Comparison of ENCODE assay signal across 9 mouse cellular contexts in genomic region chr1:82287052-82287775, GRCm38 (mm10). TPM values are rescaled to one million over a fixed set of nuclear protein-coding genes. Genes with fewer than 3 reads are reported as not detected.
DNase-seq lines count a peak whose midpoint lies in the region; ATAC-seq and TF ChIP-seq lines count a peak whose summit lies in the region.
"Had no signal": no experiment of that assay in that cellular context is flagged by ENCODE, and none has a peak within 500 bp of the region (broad histone marks: within the 10 kb centered on the region; RNA-seq: fewer than 3 reads in every experiment).

No protein-coding gene starts in this region.

- H3K9me3 ChIP-seq in lung, embryonic 16.5 days (ENCODE audit: control insufficient read depth, low read length): no peaks in the 10 kb centered on the region
- H3K9me3 ChIP-seq in intestine, embryonic 15.5 days: no peaks in the 10 kb centered on the region
- no peaks in the 10 kb centered on the region for H3K9me3 ChIP-seq in lung, postnatal 0 days (ENCODE audit: low read length)

- no peak for DNase-seq in lung, postnatal 36 days
- peak; percentile 53 for DNase-seq in cerebellum, adult 9-11 months
- DNase-seq in gastrocnemius, postnatal 14 days: peak; percentile 19
- DNase-seq in lung, postnatal 0 days (ENCODE audit: low spot score): peak; percentile 7
- no peak for DNase-seq in spleen, postnatal 4 days (ENCODE audit: low spot score in 2 of 2)

- 0 out of 2 replicates have a peak, but pooled peaks have one; percentile 10 for TF ChIP-seq CTCF in lung, postnatal 0 days (IDR thresholded peaks at IDR 0.05)

- H3K4me3 ChIP-seq in lung, embryonic 16.5 days (ENCODE audit: low read length): peak overlapping the region; percentile 79
- peak overlapping the region; percentile 31 for H3K4me3 ChIP-seq in intestine, embryonic 15.5 days (replicated peaks)
- peak overlapping the region; percentile 61 for H3K4me3 ChIP-seq in lung, postnatal 0 days (ENCODE audit: low read depth, low read length)

- peaks cover 3% of the 10 kb centered on the region for H3K36me3 ChIP-seq in lung, embryonic 16.5 days (ENCODE audit: control insufficient read depth, insufficient read depth, low read length)
- no peaks in the 10 kb centered on the region for H3K36me3 ChIP-seq in intestine, embryonic 15.5 days
- H3K36me3 ChIP-seq in lung, postnatal 0 days (ENCODE audit: insufficient read depth, low read length): no peaks in the 10 kb centered on the region

- peak overlapping the region; percentile 90 for H3K4me2 ChIP-seq in lung, embryonic 16.5 days (ENCODE audit: low read depth, low read length)
- H3K4me2 ChIP-seq in intestine, embryonic 15.5 days (replicated peaks): peak overlapping the region; percentile 86
- H3K4me2 ChIP-seq in lung, postnatal 0 days (replicated peaks; ENCODE audit: low read depth, low read length): peak overlapping the region; percentile 89

- TF ChIP-seq EP300 in lung, postnatal 0 days (IDR thresholded peaks at IDR 0.05): no peak

- ATAC-seq in lung, embryonic 16.5 days (ENCODE audit: low read depth): no peak
- no peak for ATAC-seq in intestine, embryonic 15.5 days
- no peak for ATAC-seq in lung, postnatal 0 days
- ATAC-seq in frontal cortex, adult (ENCODE audit: low TSS enrichment): no peak

- H3K27me3 ChIP-seq in lung, embryonic 16.5 days (ENCODE audit: control insufficient read depth, insufficient read depth, low read depth, low read length): peaks cover 3% of the 10 kb centered on the region
- H3K27me3 ChIP-seq in intestine, embryonic 15.5 days (replicated peaks): 0 out of 2 replicates have a peak, but pooled peaks cover 8% of the 10 kb centered on the region
- no peaks in the 10 kb centered on the region for H3K27me3 ChIP-seq in lung, postnatal 0 days (replicated peaks; ENCODE audit: insufficient read depth, low read length)

- peaks cover 28% of the 10 kb centered on the region for H3K4me1 ChIP-seq in lung, embryonic 16.5 days (replicated peaks; ENCODE audit: control insufficient read depth, insufficient read depth, low read length)
- H3K4me1 ChIP-seq in intestine, embryonic 15.5 days (replicated peaks): peaks cover 32% of the 10 kb centered on the region
- H3K4me1 ChIP-seq in lung, postnatal 0 days (ENCODE audit: insufficient read depth, low read depth, low read length): peaks cover 30% of the 10 kb centered on the region; the same call in 1 of the 2 replicates

- WGBS in lung, embryonic 16.5 days: 22% methylated on average over 22 of the region's 22 CpGs
- WGBS in intestine, embryonic 15.5 days: 75% methylated on average over 22 of the region's 22 CpGs
- WGBS in lung, postnatal 0 days: 26% methylated on average over 22 of the region's 22 CpGs

- peak overlapping the region; percentile 75 for H3K9ac ChIP-seq in lung, embryonic 16.5 days (ENCODE audit: low read length)
- peak overlapping the region; percentile 23 for H3K9ac ChIP-seq in intestine, embryonic 15.5 days
- H3K9ac ChIP-seq in lung, postnatal 0 days (replicated peaks; ENCODE audit: low read depth): peak overlapping the region; percentile 23; the same call in 1 of the 2 replicates

- peak overlapping the region; percentile 77 for H3K27ac ChIP-seq in lung, embryonic 16.5 days (ENCODE audit: low read length)
- no peak overlapping the region for H3K27ac ChIP-seq in intestine, embryonic 15.5 days
- 0 out of 2 replicates have a peak overlapping the region, but pooled peaks have one; percentile 7 for H3K27ac ChIP-seq in lung, postnatal 0 days (ENCODE audit: low read length)

- intact Hi-C loops in gastrocnemius, postnatal 14 days (cut with DNase I; ENCODE audit: low total_unique reads): loop anchor here (5.0 to 10.0 kb wide), 2 partner anchors 152 to 310 kb away; no protein-coding TSS in a partner anchor

RNA-seq across cellular contexts. Expression of gene Irs1, which starts 4.0 kb away (rescaled TPM):
- 10.2 and 11.9 TPM in 2 replicates for polyA plus RNA-seq in lung, embryonic 16.5 days (2015; fragmentation: Nextera tagmentation; extraction: Ambion mirVana)
- total RNA-seq in gastrocnemius, postnatal 14 days (2021): 10 to 100 TPM; 43.0 to 60.6 TPM
- polyA plus RNA-seq in intestine, embryonic 15.5 days (2015; fragmentation: Nextera tagmentation; extraction: Ambion mirVana): 2.7 and 3.3 TPM in 2 replicates
- 4.7 and 5.9 TPM in 2 replicates for polyA plus RNA-seq in lung, postnatal 0 days (2015; fragmentation: Nextera tagmentation; extraction: Ambion mirVana)

RNA-seq across cellular contexts. Expression of gene Rhbdd1, which starts 29.0 kb away (rescaled TPM):
- 12.4 and 12.5 TPM in 2 replicates for polyA plus RNA-seq in lung, embryonic 16.5 days (2015; fragmentation: Nextera tagmentation; extraction: Ambion mirVana)
- 1 to 10 TPM; 8.7 to 9.9 TPM for total RNA-seq in gastrocnemius, postnatal 14 days (2021)
- 9.8 and 10.2 TPM in 2 replicates for polyA plus RNA-seq in intestine, embryonic 15.5 days (2015; fragmentation: Nextera tagmentation; extraction: Ambion mirVana)
- polyA plus RNA-seq in lung, postnatal 0 days (2015; fragmentation: Nextera tagmentation; extraction: Ambion mirVana): 7.8 and 8.1 TPM in 2 replicates

RNA-seq across cellular contexts. Expression of gene Gm9747, which starts 54.3 kb away (rescaled TPM):
- polyA plus RNA-seq in lung, embryonic 16.5 days (2015; fragmentation: Nextera tagmentation; extraction: Ambion mirVana): 32.1 and 33.9 TPM in 2 replicates
- total RNA-seq in gastrocnemius, postnatal 14 days (2021): not detected
- 8.6 and 9.2 TPM in 2 replicates for polyA plus RNA-seq in intestine, embryonic 15.5 days (2015; fragmentation: Nextera tagmentation; extraction: Ambion mirVana)
- 13.3 and 15.5 TPM in 2 replicates for polyA plus RNA-seq in lung, postnatal 0 days (2015; fragmentation: Nextera tagmentation; extraction: Ambion mirVana)
- polyA plus RNA-seq: large intestine, adult 2 months had no signal

Comparison
In these comparisons a context has a peak if more than half of its experiments do, and no peak if none do; other contexts are left out.
1. DNase-seq: peak in cerebellum, adult 9-11 months (single experiment), gastrocnemius, postnatal 14 days (single experiment) and lung, postnatal 0 days (single experiment); none in lung, postnatal 36 days (single experiment) and spleen, postnatal 4 days (0 of 2).
2. H3K9ac ChIP-seq: peak in every context shown above with its lines; median percentile 75 in lung, embryonic 16.5 days; 23 in intestine, embryonic 15.5 days; 23 in lung, postnatal 0 days.
3. Peak in every context shown above with its lines, with median percentiles within 50 percentile points of each other: H3K4me2 ChIP-seq and H3K4me3 ChIP-seq.